Mouse (Mus musculus) hindbrain, embryonic 13.5 days (tissue): ENCODE results near the gene Ccdc146. TPM values are rescaled to one million over a fixed set of nuclear protein-coding genes. Genes with fewer than 3 reads are reported as not detected.
"Not testable (repeated sequence)": the region's sequence is repeated elsewhere in the genome, so short reads cannot be mapped to it uniquely, and the experiment has no call there.

Source experiments
- ATAC-seq: fragments of 200-750 bp; cut with Nextera tagmentation; 2 replicates; pipeline ENCODE4 v1.8.0; 2017; ENCODE audit warnings: moderate TSS enrichment; ENCODE audit not compliant: low FRiP score
- H3K27ac ChIP-seq: fragments of 300-500 bp; sonication (generic); 2 replicates; pipeline ENCODE4 v1.5.1; 2015; ENCODE audit warnings: inconsistent platforms, mild to moderate bottlenecking, moderate library complexity
- H3K27me3 ChIP-seq: fragments of 300-500 bp; sonication (generic); 2 replicates; pipeline ENCODE4 v1.6.1; 2015; ENCODE audit warnings: mild to moderate bottlenecking, inconsistent platforms
- H3K36me3 ChIP-seq: fragments of 300-500 bp; sonication (generic); 2 replicates; pipeline ENCODE4 v1.6.1; 2015; ENCODE audit warnings: mild to moderate bottlenecking, inconsistent platforms
- H3K4me1 ChIP-seq: fragments of 300-500 bp; sonication (generic); replicated peaks from 2 replicates; pipeline ENCODE4 v1.6.1; 2015; ENCODE audit warnings: inconsistent platforms
- H3K4me2 ChIP-seq: fragments of 300-500 bp; sonication (generic); 2 replicates; pipeline ENCODE4 v1.6.1; 2015; ENCODE audit warnings: inconsistent platforms, mild to moderate bottlenecking, moderate library complexity
- H3K4me3 ChIP-seq: fragments of 300-500 bp; sonication (generic); 2 replicates; pipeline ENCODE4 v1.5.1; 2015; ENCODE audit warnings: mild to moderate bottlenecking, inconsistent platforms
- H3K9ac ChIP-seq: fragments of 300-500 bp; sonication (generic); 2 replicates; pipeline ENCODE4 v1.6.1; 2015; ENCODE audit warnings: mild to moderate bottlenecking, inconsistent platforms
- H3K9me3 ChIP-seq: fragments of 300-500 bp; sonication (generic); 2 replicates; pipeline ENCODE4 v1.6.1; 2016; ENCODE audit warnings: inconsistent platforms
- WGBS: fragments of 180-500 bp; shearing (Covaris S2); methylation state at CpG from one replicate; pipeline ENCODE4 v1.1.7; 2015; 5-methylcytosine and 5-hydroxymethylcytosine counted together
- polyA plus RNA-seq: library from polyadenylated mRNA; unstranded; fragments of >200 nt; fragmentation: Nextera tagmentation; extraction: Ambion mirVana; gene quantifications from 2 replicates; pipeline ENCODE4 v1.2.1, GENCODE M21; 2015

The Ccdc146 gene
- polyA plus RNA-seq, 1 experiment from 2014 or later = 1.7 TPM

DNA sequence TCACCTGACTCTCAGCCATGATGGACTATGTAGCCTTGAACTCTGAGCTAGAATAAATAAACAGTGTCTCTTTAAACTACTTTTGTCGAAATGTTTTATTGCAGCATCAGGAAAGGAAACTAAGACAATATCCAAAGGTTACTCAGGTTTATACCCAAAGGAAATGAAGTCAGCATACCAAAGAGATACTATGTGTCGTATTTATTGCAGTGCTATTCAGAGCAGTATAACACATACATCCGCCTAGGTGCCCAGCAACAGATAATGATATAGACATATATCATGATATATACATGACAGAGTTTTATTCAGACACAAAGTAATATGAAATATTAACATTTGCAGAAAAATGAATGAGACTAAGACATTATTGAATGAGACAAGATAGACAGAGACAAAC is 61.1 kb downstream of the Ccdc146 start:
- no peaks in the 10 kb centered on the region for H3K4me1 ChIP-seq
- H3K27me3 ChIP-seq = no peaks in the 10 kb centered on the region
- no peak for ATAC-seq
- no peak overlapping the region for H3K9ac ChIP-seq
- H3K9me3 ChIP-seq = 0 out of 2 replicates have a peak, but pooled peaks cover 4% of the 10 kb centered on the region
- H3K27ac ChIP-seq = no peak overlapping the region
- no peak overlapping the region for H3K4me2 ChIP-seq
- H3K36me3 ChIP-seq = no peaks in the 10 kb centered on the region
- no peak overlapping the region for H3K4me3 ChIP-seq
- WGBS = 90% methylated on average over 3 of the region's 3 CpGs

DNA sequence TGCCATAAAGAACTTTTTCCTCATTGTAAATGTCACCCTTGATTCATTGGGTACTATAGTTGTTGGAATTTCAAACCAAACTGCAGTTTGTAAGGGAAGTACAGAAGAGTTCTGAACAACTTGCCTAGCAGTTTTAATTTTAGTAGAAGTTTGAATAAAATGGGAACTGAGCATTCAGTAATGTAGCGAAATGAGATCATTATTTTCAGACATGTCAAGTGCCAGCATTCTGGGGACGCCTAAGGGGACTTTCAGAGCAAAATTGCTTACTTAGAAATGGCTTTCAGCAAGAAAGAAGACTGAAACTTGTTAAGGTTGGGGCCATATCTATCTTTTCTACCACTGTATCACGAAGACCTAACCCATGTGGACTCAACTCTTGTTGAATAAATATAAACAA is 65.8 kb downstream of the Ccdc146 start:
- Histone ChIP-seq H3K4me1 (peaks cover 9% of the 10 kb centered on the region), H3K9me3 (0 out of 2 replicates have a peak, but pooled peaks cover 4% of the 10 kb centered on the region), H3K4me3 (no peak overlapping the region), H3K27ac (no peak overlapping the region), H3K27me3 (no peaks in the 10 kb centered on the region), H3K9ac (no peak overlapping the region), H3K36me3 (no peaks in the 10 kb centered on the region), H3K4me2 (no peak overlapping the region)
- WGBS = 90% methylated on average over 3 of the region's 3 CpGs
- ATAC-seq = no peak

DNA sequence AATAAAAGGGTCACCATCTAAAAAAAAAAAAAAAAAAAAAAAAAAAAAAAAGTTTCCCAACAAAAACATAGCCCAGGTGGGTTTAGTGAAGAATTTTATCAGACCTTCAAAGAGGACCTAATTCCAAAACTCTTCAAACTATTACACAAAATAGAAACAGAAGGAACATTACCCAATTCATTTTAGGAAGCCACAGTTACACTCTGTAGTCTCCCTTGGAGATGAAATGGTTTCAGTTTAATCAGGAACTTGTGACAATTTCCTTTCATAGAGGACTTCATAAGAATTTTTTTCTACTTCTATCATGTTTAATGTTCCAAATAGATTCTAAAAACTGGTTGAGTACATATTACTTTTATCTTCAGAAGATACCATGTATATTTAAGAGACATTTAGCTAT is 72.8 kb downstream of the Ccdc146 start:
- Histone ChIP-seq H3K27ac (no peak overlapping the region), H3K4me3 (no peak overlapping the region), H3K9ac (no peak overlapping the region), H3K4me2 (no peak overlapping the region), H3K27me3 (no peaks in the 10 kb centered on the region), H3K9me3 (no peaks in the 10 kb centered on the region), H3K4me1 (peaks cover 9% of the 10 kb centered on the region), H3K36me3 (no peaks in the 10 kb centered on the region)
- ATAC-seq = no peak

DNA sequence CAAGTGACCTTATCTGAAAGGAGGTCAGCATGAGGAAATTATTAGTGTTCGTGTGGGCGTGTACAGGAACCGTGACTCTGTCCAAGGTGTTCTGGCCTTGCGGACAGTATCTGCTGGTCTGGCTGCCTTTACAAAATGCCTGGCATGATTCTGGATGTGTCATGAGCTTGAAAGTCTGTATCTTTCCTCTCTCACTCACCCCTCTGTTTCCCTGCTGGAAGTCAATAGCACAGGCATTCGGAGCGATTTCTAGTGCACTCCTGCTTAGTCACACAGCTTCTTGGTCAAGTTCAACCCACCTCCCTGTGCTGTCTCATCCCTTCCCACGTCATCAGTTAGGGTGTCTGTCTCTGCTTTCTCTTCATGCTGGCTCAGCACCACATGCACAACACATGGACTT is 76.1 kb downstream of the Ccdc146 start:
- H3K9me3 ChIP-seq = no peaks in the 10 kb centered on the region
- no peak overlapping the region for H3K4me3 ChIP-seq
- no peaks in the 10 kb centered on the region for H3K27me3 ChIP-seq
- H3K4me1 ChIP-seq = no peaks in the 10 kb centered on the region
- no peak overlapping the region for H3K27ac ChIP-seq
- ATAC-seq = no peak
- no peaks in the 10 kb centered on the region for H3K36me3 ChIP-seq
- 90% methylated on average over 7 of the region's 7 CpGs for WGBS
- no peak overlapping the region for H3K4me2 ChIP-seq
- no peak overlapping the region for H3K9ac ChIP-seq

DNA sequence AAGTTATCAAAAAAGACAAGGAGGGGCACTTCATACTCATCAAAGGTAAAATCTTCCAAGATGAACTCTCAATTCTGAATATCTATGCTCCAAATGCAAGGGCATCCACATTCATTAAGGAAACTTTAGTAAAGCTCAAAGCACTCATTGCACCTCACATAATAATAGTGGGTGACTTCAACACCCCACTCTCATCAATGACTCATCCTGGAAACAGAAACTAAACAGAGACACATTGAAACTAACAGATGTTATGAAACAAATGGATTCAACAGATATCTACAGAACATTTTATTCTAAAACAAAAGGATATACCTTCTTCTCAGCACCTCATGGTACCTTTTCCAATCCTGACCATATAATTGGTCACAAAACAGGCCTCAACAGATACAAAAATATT is 82.2 kb downstream of the Ccdc146 start:
- not testable (repeated sequence) for ATAC-seq, H3K9me3 ChIP-seq, H3K4me3 ChIP-seq, H3K27me3 ChIP-seq, H3K36me3 ChIP-seq, H3K27ac ChIP-seq, H3K4me1 ChIP-seq, H3K9ac ChIP-seq, H3K4me2 ChIP-seq

DNA sequence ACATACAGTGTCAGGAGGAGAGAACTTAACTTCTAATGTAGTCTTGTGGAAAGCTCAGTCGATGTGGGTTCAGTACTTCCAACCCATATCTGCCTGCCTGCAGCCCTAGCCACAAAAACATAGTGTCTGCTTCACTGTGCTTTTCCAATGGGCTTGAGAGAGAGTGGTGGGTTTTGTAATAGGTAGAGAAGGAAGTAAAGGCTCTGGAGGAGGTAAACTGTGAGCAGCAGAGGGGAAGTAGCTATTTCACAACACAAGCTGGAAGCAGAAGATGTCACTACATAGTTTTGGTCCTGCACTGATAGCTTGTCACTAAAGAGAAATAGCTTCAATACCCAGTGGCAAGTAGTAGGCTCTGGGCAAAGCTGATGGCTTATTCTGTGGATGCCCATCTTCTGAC is 92.4 kb downstream of the Ccdc146 start:
- peaks cover 15% of the 10 kb centered on the region for H3K4me1 ChIP-seq
- H3K36me3 ChIP-seq = no peaks in the 10 kb centered on the region
- no peak overlapping the region for H3K4me2 ChIP-seq
- WGBS = 91% methylated on average over 1 of the region's 1 CpGs
- ATAC-seq = no peak
- H3K27ac ChIP-seq = no peak overlapping the region
- H3K27me3 ChIP-seq = no peaks in the 10 kb centered on the region
- no peaks in the 10 kb centered on the region for H3K9me3 ChIP-seq
- H3K9ac ChIP-seq = no peak overlapping the region
- H3K4me3 ChIP-seq = no peak overlapping the region

DNA sequence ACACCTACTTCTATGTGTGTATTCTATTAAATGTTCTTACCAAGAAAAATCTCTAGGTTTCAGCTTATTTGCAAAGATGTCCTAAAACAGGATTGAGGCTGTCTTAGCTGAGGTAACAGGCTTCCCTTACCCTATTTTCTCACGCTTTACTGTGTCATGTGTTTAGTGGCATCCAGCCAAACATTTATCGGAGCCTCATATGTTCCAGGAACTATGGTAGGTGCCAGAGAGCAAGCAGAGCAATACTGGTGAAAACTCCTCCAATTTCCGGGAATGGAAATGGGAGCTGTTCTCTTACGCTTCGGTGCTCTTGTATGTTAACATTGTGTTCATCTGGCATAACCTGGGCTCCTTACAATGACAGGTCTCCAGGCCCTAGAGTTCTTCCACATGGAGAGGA is 92.8 kb downstream of the Ccdc146 start:
- Histone ChIP-seq H3K27ac (no peak overlapping the region), H3K27me3 (no peaks in the 10 kb centered on the region), H3K9me3 (no peaks in the 10 kb centered on the region), H3K4me1 (peaks cover 15% of the 10 kb centered on the region), H3K36me3 (no peaks in the 10 kb centered on the region), H3K9ac (no peak overlapping the region), H3K4me2 (no peak overlapping the region), H3K4me3 (no peak overlapping the region)
- 82% methylated on average over 5 of the region's 5 CpGs for WGBS
- no peak for ATAC-seq

DNA sequence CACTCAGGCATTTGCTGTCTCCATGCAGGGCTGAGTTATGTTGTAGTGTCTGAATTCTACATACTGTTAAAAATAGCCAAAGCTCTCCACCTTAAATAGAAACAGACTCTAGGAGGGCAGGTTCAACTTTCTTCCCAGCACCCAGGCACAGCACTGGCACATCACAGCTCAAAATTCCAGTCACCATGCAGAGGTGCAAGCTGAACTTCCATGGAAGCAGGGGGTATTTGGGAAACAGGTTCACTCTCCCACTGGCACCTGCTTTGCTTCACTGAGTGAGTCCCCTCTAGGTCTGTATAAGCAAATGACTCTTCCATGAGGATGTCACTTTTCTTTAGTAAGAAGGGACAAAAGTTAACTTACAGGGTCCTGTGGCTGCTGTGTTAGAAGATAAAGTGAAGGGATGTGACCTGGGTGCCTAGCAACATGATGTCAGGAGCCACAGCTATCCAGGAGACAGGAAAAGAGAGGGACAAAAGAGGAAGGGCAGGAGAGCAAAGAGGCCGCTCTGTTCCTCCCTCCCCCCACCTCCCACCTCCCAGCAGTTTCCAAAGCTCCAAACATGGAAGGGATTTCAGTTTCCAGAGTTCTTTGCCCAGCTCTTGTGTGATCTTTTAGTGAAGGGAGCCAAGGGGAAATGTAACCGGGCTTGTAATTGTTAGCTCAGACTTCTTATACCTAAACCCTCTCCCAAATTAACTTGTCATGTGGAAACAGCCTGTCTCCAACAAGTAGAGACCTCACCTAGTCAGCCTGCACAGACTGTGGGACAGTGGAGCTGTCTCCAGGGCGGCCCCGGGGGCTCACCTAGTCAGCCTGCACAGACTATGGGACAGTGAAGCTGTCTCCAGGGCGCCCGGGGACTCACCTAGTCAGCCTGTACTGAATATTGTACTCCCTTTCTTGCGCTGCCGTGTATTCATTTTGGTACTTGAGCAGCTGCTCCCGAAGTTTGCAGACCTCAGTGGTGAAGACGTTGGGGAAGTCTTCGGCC is 94.5 kb downstream of the Ccdc146 start:
- ATAC-seq = 0 out of 2 replicates have a peak, but pooled peaks have one; percentile 28
- no peak overlapping the region for H3K9ac ChIP-seq
- 30% methylated on average over 11 of the region's 11 CpGs for WGBS

DNA sequence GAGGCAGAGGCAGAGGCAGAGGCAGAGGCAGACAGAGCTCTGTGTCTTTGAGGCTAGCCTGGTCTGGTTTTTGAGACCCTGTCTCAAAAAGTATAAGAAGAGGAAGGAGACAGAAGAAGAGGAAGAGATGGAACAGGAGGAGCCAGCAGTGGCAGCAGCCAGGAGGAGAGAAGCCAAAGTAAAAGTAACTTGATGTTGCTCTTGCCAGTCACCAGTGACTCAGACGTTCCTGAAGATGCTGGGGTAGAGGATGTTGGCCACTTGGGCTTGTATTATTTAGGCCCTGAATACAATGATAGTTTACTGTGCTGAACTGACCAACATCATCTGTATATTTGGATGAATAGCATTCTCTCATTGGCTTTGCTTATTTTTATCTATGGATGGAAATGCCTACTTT is 95.9 kb downstream of the Ccdc146 start:
- Histone ChIP-seq H3K9me3 (no peaks in the 10 kb centered on the region), H3K27me3 (no peaks in the 10 kb centered on the region), H3K36me3 (no peaks in the 10 kb centered on the region), H3K9ac (no peak overlapping the region), H3K27ac (no peak overlapping the region), H3K4me1 (peaks cover 15% of the 10 kb centered on the region), H3K4me2 (no peak overlapping the region), H3K4me3 (no peak overlapping the region)
- WGBS = 73% methylated on average over 1 of the region's 1 CpGs
- no peak for ATAC-seq

More for the DNA sequence above, 94.5 kb downstream of the Ccdc146 start:
- H3K9me3 ChIP-seq = no peaks in the 10 kb centered on the region
- H3K4me2 ChIP-seq = no peak overlapping the region
- no peak overlapping the region; the same call in 1 of the 2 replicates for H3K27ac ChIP-seq
- H3K27me3 ChIP-seq = no peaks in the 10 kb centered on the region
- H3K4me1 ChIP-seq = peaks cover 15% of the 10 kb centered on the region
- H3K4me3 ChIP-seq = no peak overlapping the region
- no peaks in the 10 kb centered on the region for H3K36me3 ChIP-seq

DNA sequence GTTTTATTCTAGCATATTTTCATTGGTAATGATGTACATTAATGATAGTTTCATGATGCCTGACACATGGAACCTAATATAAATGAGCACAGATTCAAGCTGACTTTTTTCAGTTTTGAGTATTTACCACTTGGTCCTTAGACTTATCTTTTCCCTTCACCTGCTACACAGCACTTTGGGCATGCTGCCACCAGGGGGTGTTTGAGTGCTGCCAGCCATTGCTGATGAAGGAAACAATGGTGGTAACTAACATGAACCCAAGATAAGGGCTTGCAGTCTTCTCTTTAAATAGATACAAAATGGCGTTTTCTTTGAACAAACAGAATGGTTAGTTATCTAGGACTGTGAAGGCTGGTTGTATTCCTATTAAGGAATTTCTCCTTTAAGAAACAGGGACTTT is 98.0 kb downstream of the Ccdc146 start:
- Histone ChIP-seq H3K4me1 (peaks cover 15% of the 10 kb centered on the region), H3K36me3 (no peaks in the 10 kb centered on the region), H3K4me2 (no peak overlapping the region), H3K27ac (no peak overlapping the region), H3K27me3 (no peaks in the 10 kb centered on the region), H3K4me3 (no peak overlapping the region), H3K9me3 (no peaks in the 10 kb centered on the region), H3K9ac (no peak overlapping the region)
- no peak for ATAC-seq
- 51% methylated on average over 1 of the region's 1 CpGs for WGBS

DNA sequence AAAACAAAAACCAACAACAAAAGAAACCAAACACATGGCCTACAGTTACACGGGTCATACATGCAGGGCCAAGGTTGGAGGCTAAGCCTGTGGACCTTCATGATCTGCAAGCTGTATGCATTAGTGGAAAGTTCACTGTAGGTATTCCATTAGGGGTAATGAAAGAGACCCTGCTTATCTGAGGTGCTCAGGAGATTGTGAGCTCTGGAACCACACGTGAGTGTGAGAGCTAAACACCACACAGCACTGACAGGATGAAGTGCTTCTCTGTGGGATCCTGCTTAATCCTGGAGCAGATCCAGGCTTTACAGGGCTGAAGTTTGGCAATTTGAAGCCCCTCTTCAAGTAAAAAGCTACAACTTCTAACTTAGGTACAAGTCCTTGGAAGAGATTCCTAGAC is 104.3 kb downstream of the Ccdc146 start:
- no peaks in the 10 kb centered on the region for H3K4me1 ChIP-seq
- no peak overlapping the region for H3K9ac ChIP-seq
- H3K9me3 ChIP-seq = no peaks in the 10 kb centered on the region
- no peak overlapping the region for H3K4me3 ChIP-seq
- no peak overlapping the region for H3K4me2 ChIP-seq
- no peaks in the 10 kb centered on the region for H3K36me3 ChIP-seq
- H3K27me3 ChIP-seq = no peaks in the 10 kb centered on the region
- WGBS = 83% methylated on average over 2 of the region's 2 CpGs
- no peak overlapping the region for H3K27ac ChIP-seq
- ATAC-seq = no peak

DNA sequence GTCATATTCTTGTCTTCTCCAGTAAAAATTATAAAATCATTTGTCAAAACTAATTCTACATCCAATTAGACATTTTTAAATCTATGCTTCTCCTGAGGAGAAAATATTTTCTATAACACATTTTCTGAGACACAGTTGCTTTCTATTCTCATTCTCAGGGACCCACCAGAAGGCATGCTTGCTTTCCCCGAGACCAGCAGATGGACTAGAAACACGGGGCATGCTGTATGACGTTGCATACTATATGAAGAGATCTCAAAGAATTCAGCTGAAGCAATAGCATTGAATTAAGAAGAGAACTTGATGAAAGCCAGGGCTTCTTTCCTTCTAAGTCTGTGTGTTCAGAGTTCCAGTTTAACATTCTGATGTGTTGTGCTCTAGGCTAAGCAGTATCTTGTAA is 109.8 kb downstream of the Ccdc146 start:
- Histone ChIP-seq H3K27ac (no peak overlapping the region), H3K27me3 (no peaks in the 10 kb centered on the region), H3K4me1 (no peaks in the 10 kb centered on the region), H3K9ac (no peak overlapping the region), H3K4me3 (no peak overlapping the region), H3K9me3 (no peaks in the 10 kb centered on the region), H3K4me2 (no peak overlapping the region), H3K36me3 (no peaks in the 10 kb centered on the region)
- 87% methylated on average over 3 of the region's 3 CpGs for WGBS
- ATAC-seq = no peak

DNA sequence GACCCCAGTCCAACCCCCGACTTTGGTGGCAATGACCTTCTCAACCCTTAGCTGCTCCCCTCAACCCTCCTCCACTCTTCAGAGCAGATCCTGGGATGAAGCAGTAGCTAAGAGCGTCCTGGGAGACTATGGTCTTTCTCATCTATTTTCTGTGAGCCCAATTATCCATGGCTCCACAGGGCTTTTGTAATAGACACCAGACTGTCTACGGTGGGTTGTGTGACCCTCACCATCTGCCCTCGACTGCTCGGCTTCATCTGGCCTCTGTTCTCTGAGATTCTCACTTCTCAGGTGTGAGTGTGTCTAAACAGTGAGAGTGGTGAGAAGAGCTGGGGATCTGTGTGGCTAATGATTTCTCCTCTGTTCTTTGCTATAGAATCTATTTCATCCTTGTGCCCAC is 117.3 kb downstream of the Ccdc146 start:
- Histone ChIP-seq H3K9me3 (no peaks in the 10 kb centered on the region), H3K27me3 (no peaks in the 10 kb centered on the region), H3K4me2 (no peak overlapping the region), H3K36me3 (no peaks in the 10 kb centered on the region), H3K27ac (no peak overlapping the region), H3K4me1 (no peaks in the 10 kb centered on the region), H3K4me3 (no peak overlapping the region), H3K9ac (no peak overlapping the region)
- no peak for ATAC-seq
- 61% methylated on average over 5 of the region's 5 CpGs for WGBS
